29 mouse cellular contexts compared by ENCODE assay signal in the genomic region with DNA sequence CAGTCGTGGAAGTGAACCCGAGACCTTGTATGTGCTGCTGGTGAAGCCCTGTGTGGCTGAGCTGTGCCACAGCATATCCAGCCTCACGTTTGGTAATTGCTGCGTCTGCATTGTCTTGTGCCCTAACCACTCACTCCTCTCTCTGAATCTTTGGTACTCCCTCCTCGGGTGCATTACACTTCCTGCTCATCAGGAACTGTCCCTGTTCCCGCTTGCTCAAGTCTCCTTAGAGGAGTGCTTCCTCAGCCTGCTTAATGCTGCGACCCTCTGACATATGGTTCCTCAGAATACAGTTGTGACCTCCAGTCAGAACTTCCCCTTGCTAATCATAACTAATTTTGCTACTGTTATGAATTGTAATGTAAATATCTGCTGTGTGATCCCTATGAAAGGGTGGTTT. TPM values are rescaled to one million over a fixed set of nuclear protein-coding genes. Genes with fewer than 3 reads are reported as not detected.
DNase-seq lines count a peak whose midpoint lies in the region; ATAC-seq and TF ChIP-seq lines count a peak whose summit lies in the region.
"Had no signal": no experiment of that assay in that cellular context is flagged by ENCODE, and none has a peak within 500 bp of the region (broad histone marks: within the 10 kb centered on the region; RNA-seq: fewer than 3 reads in every experiment).

No protein-coding gene starts in this region.

- no peak overlapping the region for H3K4me2 ChIP-seq in lung, embryonic 14.5 days
- H3K4me2 ChIP-seq in myocyte (ENCODE audit: low read depth), result no peak overlapping the region
- H3K4me2 ChIP-seq: hindbrain, embryonic 13.5 days; kidney, embryonic 15.5 days; liver, embryonic 15.5 days; midbrain, embryonic 13.5 days; neural tube, embryonic 12.5 days had no signal

- H3K4me3 ChIP-seq in lung, embryonic 14.5 days (ENCODE audit: low read depth, low read length), result no peak overlapping the region
- H3K4me3 ChIP-seq in testis, adult 2 months (ENCODE audit: control insufficient read depth, low read depth, low read length), result no peak overlapping the region
- H3K4me3 ChIP-seq in myocyte, result no peak overlapping the region
- H3K4me3 ChIP-seq: embryonic facial prominence, embryonic 10.5 days; heart, adult 2 months; hindbrain, embryonic 13.5 days; kidney, embryonic 15.5 days; liver, embryonic 15.5 days; midbrain, embryonic 13.5 days; neural tube, embryonic 12.5 days had no signal

- DNase-seq in lung, embryonic 14.5 days, result no peak
- no peak for DNase-seq in lung, adult 18-20 months
- DNase-seq in testis, postnatal 10 days (ENCODE audit: low spot score), result no peak
- DNase-seq in thymus, adult 18-20 months, result no peak
- DNase-seq in urinary bladder, postnatal 10 days (ENCODE audit: low spot score), result no peak
- DNase-seq: adrenal gland, postnatal 36 days; cerebellum, adult 11 months; cerebellum, postnatal 10 days; gastrocnemius, postnatal 14 days; heart, adult 2 months; kidney, postnatal 4 days; layer of hippocampus, adult 9-11 months; retina, postnatal 1 day; right cerebral cortex, postnatal 25 days; thymus, postnatal 25 days had no signal

- H3ac ChIP-seq in myocyte (ENCODE audit: control insufficient read depth, insufficient read length), result no peak overlapping the region

- TF ChIP-seq CTCF in lung, embryonic 14.5 days (IDR thresholded peaks at IDR 0.05; ENCODE audit: low read depth), result no peak
- no peak for TF ChIP-seq CTCF in testis, adult 2 months (IDR thresholded peaks at IDR 0.05; ENCODE audit: control insufficient read depth, insufficient read depth, insufficient replicate concordance, low read depth, low read length)

- ATAC-seq in lung, embryonic 14.5 days (ENCODE audit: insufficient read depth), result 0 out of 2 replicates have a peak, but pooled peaks have one; percentile 10
- ATAC-seq in cerebellum, adult (ENCODE audit: insufficient number of reproducible peaks, low FRiP score, low TSS enrichment), result no peak
- ATAC-seq: forebrain, embryonic 16.5 days; inflammation-experienced regulatory T-cells, adult 6 months; midbrain, embryonic 13.5 days had no signal

- H3K9ac ChIP-seq in lung, embryonic 14.5 days, result no peak overlapping the region
- H3K9ac ChIP-seq: hindbrain, embryonic 13.5 days; kidney, embryonic 15.5 days; liver, embryonic 15.5 days; midbrain, embryonic 13.5 days; neural tube, embryonic 12.5 days had no signal

- H3K79me2 ChIP-seq in myocyte (ENCODE audit: control insufficient read depth, insufficient read depth), result peaks cover 6% of the 10 kb centered on the region

- no peaks in the 10 kb centered on the region for H3K4me1 ChIP-seq in lung, embryonic 14.5 days (ENCODE audit: insufficient read depth)
- peaks cover 2% of the 10 kb centered on the region; the same call in 1 of the 2 replicates for H3K4me1 ChIP-seq in testis, adult 2 months (ENCODE audit: control insufficient read depth, insufficient read depth, low read length)
- H3K4me1 ChIP-seq: embryonic facial prominence, embryonic 10.5 days; hindbrain, embryonic 13.5 days; kidney, embryonic 15.5 days; liver, embryonic 15.5 days; midbrain, embryonic 13.5 days; neural tube, embryonic 12.5 days had no signal

- H3K9me3 ChIP-seq in lung, embryonic 14.5 days (ENCODE audit: low read depth, low read length), result no peaks in the 10 kb centered on the region
- H3K9me3 ChIP-seq: embryonic facial prominence, embryonic 10.5 days; hindbrain, embryonic 13.5 days; kidney, embryonic 15.5 days; liver, embryonic 15.5 days; midbrain, embryonic 13.5 days; neural tube, embryonic 12.5 days had no signal

- no peaks in the 10 kb centered on the region for H3K27me3 ChIP-seq in lung, embryonic 14.5 days (ENCODE audit: insufficient read depth, low read length)
- H3K27me3 ChIP-seq in testis, adult 2 months (ENCODE audit: control insufficient read depth, insufficient read depth, low read length), result no peaks in the 10 kb centered on the region
- H3K27me3 ChIP-seq in myocyte (ENCODE audit: control insufficient read depth, insufficient read depth, insufficient read length), result no peaks in the 10 kb centered on the region
- H3K27me3 ChIP-seq: hindbrain, embryonic 13.5 days; kidney, embryonic 15.5 days; liver, embryonic 15.5 days; midbrain, embryonic 13.5 days; neural tube, embryonic 12.5 days; Patski had no signal

- H3K27ac ChIP-seq in lung, embryonic 14.5 days (ENCODE audit: low read depth), result no peak overlapping the region
- peak overlapping the region; percentile 75 for H3K27ac ChIP-seq in testis, adult 2 months (ENCODE audit: control insufficient read depth, insufficient read depth, low read depth, low read length)
- H3K27ac ChIP-seq: embryonic facial prominence, embryonic 10.5 days; heart, adult 2 months; hindbrain, embryonic 13.5 days; kidney, embryonic 15.5 days; liver, embryonic 15.5 days; midbrain, embryonic 13.5 days; neural tube, embryonic 12.5 days had no signal

- H3K36me3 ChIP-seq in lung, embryonic 14.5 days (ENCODE audit: insufficient read depth), result peaks cover 39% of the 10 kb centered on the region
- no peaks in the 10 kb centered on the region for H3K36me3 ChIP-seq in testis, adult 2 months (ENCODE audit: control insufficient read depth, insufficient read depth, low read length)
- H3K36me3 ChIP-seq in myocyte (ENCODE audit: control insufficient read depth, insufficient read depth), result peaks cover 35% of the 10 kb centered on the region

- TF ChIP-seq POLR2A in testis, adult 2 months (IDR thresholded peaks at IDR 0.05; ENCODE audit: control insufficient read depth, low read depth, low read length), result no peak
- peak; percentile 18 for TF ChIP-seq POLR2A in myocyte (IDR thresholded peaks at IDR 0.05; ENCODE audit: insufficient read length, low read depth)

- WGBS in lung, embryonic 14.5 days, result 60% methylated on average over 7 of the region's 7 CpGs

TF ChIP-seq in myocyte, 11 proteins besides CTCF, POLR2A, EP300 and RAD21:
- TF ChIP-seq CEBPB (IDR thresholded peaks at IDR 0.05; ENCODE audit: insufficient read depth, poor library complexity, severe bottlenecking) (no peak), POLR2AphosphoS2 (IDR thresholded peaks at IDR 0.05; ENCODE audit: insufficient read length, low read depth) (peak; percentile 63), TCF3 (IDR thresholded peaks at IDR 0.05; ENCODE audit: insufficient read length, low read depth) (no peak), MAX (IDR thresholded peaks at IDR 0.05; ENCODE audit: low read depth) (no peak)

RNA-seq across cellular contexts. Expression of a gene that starts 34.2 kb away (rescaled TPM):
- polyA plus RNA-seq in lung, embryonic 14.5 days (2014; fragmentation: Nextera tagmentation; extraction: Ambion mirVana), result 1.3 and 2.0 TPM in 2 replicates
- 1.8 and 2.4 TPM in 2 replicates for polyA plus RNA-seq in testis, adult 2 months (2012; rRNA removed)
- polyA plus RNA-seq in myocyte (2012; fragmentation: generic; extraction: Trizol), result 9.7 TPM
- polyA plus RNA-seq: cortical plate, adult 2 months; embryonic facial prominence, embryonic 10.5 days; forebrain, embryonic 16.5 days; heart, adult 2 months; hindbrain, embryonic 13.5 days; inflammation-experienced regulatory T-cells, adult 6 months; kidney, embryonic 15.5 days; spleen, adult 2 months had no signal

RNA-seq across cellular contexts. Expression of a gene that starts 34.7 kb away (rescaled TPM):
- polyA plus RNA-seq in lung, embryonic 14.5 days (2014; fragmentation: Nextera tagmentation; extraction: Ambion mirVana), result 91.2 and 96.3 TPM in 2 replicates
- 33.9 and 36.3 TPM in 2 replicates for polyA plus RNA-seq in testis, adult 2 months (2012; rRNA removed)
- polyA plus RNA-seq in myocyte (2012; fragmentation: generic; extraction: Trizol), result 55.4 TPM
